Mouse (Mus musculus) CH12.LX (cell line): ENCODE results near the gene Tfap4.

ENCODE experiments used
- BHLHE40 ChIP-seq: IDR thresholded peaks from 2 replicates; pipeline ENCODE4 v1.6.1; 2011; ENCODE audit warnings: mild to moderate bottlenecking, low read depth, low read length, improper control_type of control experiment
- CHD1 ChIP-seq: IDR thresholded peaks from 2 replicates; pipeline ENCODE4 v1.6.1; 2012; ENCODE audit warnings: low read depth, low read length, improper control_type of control experiment, inconsistent platforms
- CTCF ChIP-seq, 2 experiments: IDR thresholded peaks in 1 of 2; conservative IDR thresholded peaks in 1 of 2; 2 replicates each; pipeline ENCODE4 v1.5.1; 2011 to 2012; ENCODE audit warnings: low read depth in 2 of 2, low read length in 2 of 2, improper control_type of control experiment in 1 of 2, inconsistent platforms in 1 of 2, mild to moderate bottlenecking in 1 of 2, moderate library complexity in 1 of 2
- ELF1 ChIP-seq: IDR thresholded peaks from 2 replicates; pipeline ENCODE4 v1.6.1; 2014; ENCODE audit warnings: low read depth, mild to moderate bottlenecking, inconsistent platforms, low read length, improper control_type of control experiment
- HCFC1 ChIP-seq: IDR thresholded peaks from 2 replicates; pipeline ENCODE4 v1.6.1; 2012; ENCODE audit warnings: low read depth, mild to moderate bottlenecking, inconsistent platforms, low read length, improper control_type of control experiment
- MAFK ChIP-seq: IDR thresholded peaks from 2 replicates; pipeline ENCODE4 v1.6.1; 2011; ENCODE audit warnings: low read length, improper control_type of control experiment; ENCODE audit not compliant: insufficient replicate concordance
- POLR2A ChIP-seq: IDR thresholded peaks from 2 replicates; pipeline ENCODE4 v1.6.1; 2011; ENCODE audit warnings: low read depth, mild to moderate bottlenecking, improper control_type of control experiment, low read length
- RAD21 ChIP-seq: IDR thresholded peaks from 2 replicates; pipeline ENCODE4 v1.6.1; 2011; ENCODE audit warnings: low read depth, mild to moderate bottlenecking, low read length, improper control_type of control experiment, moderate library complexity
- SIN3A ChIP-seq: IDR thresholded peaks from 2 replicates; pipeline ENCODE4 v1.6.1; 2012; ENCODE audit warnings: low read length, improper control_type of control experiment, inconsistent platforms
- USF2 ChIP-seq: conservative IDR thresholded peaks from 2 replicates; pipeline ENCODE4 v1.6.1; 2011; ENCODE audit warnings: low read depth, low read length, improper control_type of control experiment
- ZC3H11A ChIP-seq: IDR thresholded peaks from 2 replicates; pipeline ENCODE4 v1.6.1; 2012; ENCODE audit warnings: low read depth, mild to moderate bottlenecking, inconsistent platforms, low read length, improper control_type of control experiment
- ZNF384 ChIP-seq: IDR thresholded peaks from 2 replicates; pipeline ENCODE4 v1.6.1; 2012; ENCODE audit warnings: low read depth, low read length, improper control_type of control experiment, inconsistent platforms

DNA sequence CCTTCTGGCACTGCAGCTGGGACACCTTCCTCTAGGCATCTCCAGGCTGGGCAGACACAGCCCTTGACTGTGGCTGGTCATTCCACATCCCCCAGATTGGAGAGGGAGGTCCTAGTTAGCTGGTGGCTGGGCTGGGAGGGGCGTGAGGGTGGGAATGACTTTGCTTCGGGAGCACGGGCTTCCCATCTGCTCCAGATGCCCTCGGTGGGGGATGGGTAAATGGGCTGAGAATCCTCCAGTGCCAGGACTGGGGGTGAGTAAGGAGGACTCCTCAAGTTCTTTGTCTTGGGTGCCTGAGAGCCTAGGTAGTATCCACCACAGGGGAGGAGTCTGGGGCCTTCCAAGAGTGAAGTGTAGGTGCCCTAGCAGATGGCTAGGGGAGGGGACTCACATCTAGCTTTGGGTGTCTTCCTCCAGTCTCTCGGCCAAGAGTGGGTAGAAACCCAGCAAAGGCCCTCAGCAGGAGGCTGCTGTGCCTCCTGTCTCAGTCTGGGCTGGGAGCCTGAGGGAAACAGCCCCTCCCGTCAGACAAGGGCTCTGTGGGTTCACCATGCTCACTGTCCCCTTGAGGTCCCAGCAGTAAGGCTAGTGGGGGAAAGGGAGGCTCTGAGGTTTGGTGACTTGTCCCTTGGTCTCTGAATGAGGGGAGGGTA, 39.4 kb upstream of the Tfap4 start:
- TF ChIP-seq CTCF (conservative IDR thresholded peaks at IDR 0.05 in 1 of 2, IDR thresholded peaks at IDR 0.05 in 1 of 2; ENCODE audit: low read depth in 2 of 2, low read length in 2 of 2) (no peak), CHD1 (no peak), SIN3A (no peak), ZC3H11A (no peak), HCFC1 (no peak), ELF1 (no peak), ZNF384 (no peak), POLR2A (no peak), MAFK (no peak), RAD21 (no peak), BHLHE40 (no peak), USF2 (no peak)
